Mouse (Mus musculus): ENCODE measurements around the gene Polr3g.
"Not testable (repeated sequence)": the region's sequence is repeated elsewhere in the genome, so short reads cannot be mapped to it uniquely, and the experiment has no call there.

Polr3g gene

DNA sequence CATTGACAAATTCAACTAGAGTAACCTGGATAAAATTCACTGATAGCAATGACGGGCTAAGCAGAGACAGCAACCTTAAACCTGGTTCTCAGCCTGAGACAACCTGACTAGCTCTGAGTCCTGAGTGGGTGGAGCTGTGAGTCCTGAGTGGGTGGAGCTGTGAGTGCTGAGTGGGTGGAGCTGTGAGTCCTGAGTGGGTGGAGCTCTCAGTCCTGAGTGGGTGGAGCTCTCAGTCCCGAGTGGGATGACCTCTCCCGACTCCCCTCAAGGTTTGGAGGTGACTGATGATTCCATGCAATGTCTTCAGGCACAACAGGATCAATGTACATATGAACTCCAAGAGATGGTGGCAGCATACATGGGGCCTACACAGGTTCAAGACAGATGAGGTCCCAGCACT is 21.2 kb downstream of the Polr3g start:
- no peak for DNase-seq (ENCODE audit: low spot score in 2 of 2)

DNA sequence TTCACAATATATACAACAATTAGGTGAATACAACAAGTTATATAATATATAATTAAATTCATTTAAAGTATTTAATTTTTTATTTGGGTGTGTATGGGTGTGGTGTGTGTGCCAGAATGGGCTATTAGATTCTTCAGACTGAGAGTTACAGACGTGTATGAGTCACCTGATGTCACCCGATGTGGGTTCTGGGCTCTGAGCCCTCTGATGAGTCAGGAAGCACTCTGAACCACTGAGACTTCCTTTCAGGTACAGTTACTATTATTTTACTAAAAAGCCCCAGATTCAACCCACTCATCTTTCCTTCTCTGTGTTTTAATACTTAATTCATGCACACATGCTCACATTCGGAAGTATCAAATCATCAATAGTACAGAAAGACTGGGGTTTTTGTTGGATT is 25.9 kb downstream of the Polr3g start:
- DNase-seq (ENCODE audit: low spot score in 2 of 2), result no peak

GRCm38 (mm10) chr13:81684258-81684657 is 26.6 kb downstream of the Polr3g start:
- DNase-seq (ENCODE audit: low spot score in 2 of 2), result no peak

DNA sequence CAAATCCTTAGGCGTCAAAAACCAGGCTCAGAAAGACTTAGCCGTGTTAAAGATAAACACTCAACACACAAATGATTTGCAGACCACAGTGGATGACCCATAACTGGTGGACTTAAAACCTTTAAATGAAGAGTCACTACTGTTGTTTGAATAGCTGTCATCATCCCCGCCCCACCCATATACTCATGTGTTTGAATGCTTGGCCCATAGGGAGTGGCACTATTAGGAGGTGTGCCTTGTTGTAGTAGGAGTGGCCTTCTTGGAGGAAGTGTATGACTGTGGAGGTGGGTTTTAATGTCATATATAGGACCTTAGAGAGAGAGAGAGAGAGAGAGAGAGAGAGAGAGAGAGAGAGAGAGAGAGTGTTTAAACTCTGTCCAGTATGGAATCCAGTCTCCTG is 27.7 kb downstream of the Polr3g start:
- no peak for DNase-seq (ENCODE audit: low spot score in 2 of 2)

DNA sequence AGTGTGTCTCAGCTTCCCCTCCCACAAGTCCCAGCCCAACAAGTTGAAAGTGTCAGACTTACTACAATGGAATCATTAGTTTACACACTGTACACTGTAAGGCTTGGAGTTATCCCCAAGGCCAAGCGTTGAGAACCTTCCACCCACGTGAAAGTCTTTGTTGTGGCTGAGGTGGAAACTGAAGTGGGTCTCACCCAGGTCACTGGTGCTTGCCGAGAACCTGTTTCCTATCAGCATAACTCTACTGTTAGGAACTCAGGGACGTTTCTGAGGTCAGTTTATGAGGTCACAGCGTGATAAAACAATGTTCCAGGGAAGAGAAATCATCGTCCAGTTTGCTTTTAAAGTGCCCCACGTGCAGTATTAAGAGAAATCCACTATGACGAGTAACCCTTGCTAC is 35.5 kb downstream of the Polr3g start:
- DNase-seq (ENCODE audit: low spot score in 2 of 2), result no peak

DNA sequence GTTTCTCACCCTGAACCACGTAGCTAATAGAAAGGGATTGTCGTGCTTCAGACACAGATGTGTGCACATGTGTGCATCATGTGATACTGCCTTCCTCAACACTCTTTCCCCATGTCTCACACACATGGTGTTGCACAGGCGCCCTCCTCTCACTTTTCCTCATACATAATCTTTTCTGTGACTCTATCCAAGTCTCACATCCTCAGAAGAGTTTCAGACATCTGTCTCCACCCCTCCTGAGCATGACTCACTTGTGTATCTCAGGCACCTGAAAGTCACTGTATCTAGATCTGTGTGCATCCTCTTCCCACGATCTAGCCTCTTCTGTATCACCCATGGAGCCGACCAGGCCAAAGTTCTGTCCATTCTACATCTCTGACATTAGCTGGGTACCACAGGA is 43.1 kb downstream of the Polr3g start:
- no peak for DNase-seq (ENCODE audit: low spot score in 2 of 2)

GRCm38 (mm10) chr13:81664331-81664698 is 46.5 kb downstream of the Polr3g start:
- no peak for DNase-seq (ENCODE audit: low spot score in 2 of 2)

- DNase-seq (ENCODE audit: low spot score in 2 of 2), result no peak
Observed at GRCm38 (mm10) chr13:81663566-81664330, 47.1 kb downstream of the Polr3g start.

DNA sequence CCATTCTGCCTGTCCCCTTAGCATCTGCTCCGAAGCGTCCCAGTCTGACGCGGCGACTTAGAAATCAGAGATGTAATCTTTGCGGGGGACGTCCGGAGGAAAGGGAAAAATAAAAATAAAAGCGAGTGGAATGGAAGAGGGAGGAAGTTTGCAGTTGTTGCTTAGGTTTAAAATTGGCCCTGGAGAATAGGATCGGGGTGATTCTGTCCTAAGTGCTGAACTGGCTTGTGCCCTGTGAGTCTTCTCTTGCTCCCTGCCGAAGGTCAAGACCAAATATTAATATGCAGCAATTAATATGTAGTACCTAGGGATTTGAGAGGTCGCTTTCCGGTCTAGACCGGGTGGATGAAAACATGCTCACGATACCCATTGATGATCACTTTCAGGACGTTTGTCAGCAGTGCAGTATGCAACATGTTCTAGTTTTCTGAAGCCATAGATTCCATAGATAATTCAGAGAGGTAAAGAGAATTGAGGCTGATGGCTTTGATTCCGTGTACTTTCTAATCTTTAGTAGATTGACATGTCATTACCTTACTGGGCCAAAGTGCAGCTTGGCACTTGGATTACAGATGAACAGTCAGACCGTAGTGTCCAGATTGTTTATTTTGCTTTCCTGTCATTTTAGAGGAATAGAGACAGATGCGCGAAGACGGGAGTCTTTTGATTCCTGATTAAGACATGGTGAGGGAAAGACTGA is 52.6 kb downstream of the Polr3g start:
- no peak for DNase-seq (ENCODE audit: low spot score in 2 of 2)

- DNase-seq (ENCODE audit: low spot score in 2 of 2), result peak; percentile 85 to 95
Observed at GRCm38 (mm10) chr13:81657351-81658052, 53.3 kb downstream of the Polr3g start, which contains the start of gene Lysmd3. Gene Lysmd3 (plus strand): TSS chr13:81657663.

DNA sequence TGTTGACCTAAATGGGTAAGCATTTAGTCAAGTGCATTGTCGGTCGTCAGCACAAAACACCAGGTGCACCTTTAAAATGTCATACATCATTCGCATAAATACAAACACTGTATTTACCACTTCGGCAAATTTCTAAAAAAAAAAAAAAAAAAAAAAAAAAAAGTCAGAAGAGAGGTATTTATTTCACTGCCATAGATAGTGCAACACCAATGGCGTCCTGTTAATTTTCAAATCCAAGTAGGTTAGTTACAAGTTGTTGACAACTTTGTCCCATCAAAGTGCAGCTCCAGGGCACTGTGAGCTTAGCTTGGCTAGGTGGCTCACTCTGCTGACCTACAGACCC is 53.8 kb downstream of the Polr3g start:
- DNase-seq (ENCODE audit: low spot score in 2 of 2), result no peak

DNA sequence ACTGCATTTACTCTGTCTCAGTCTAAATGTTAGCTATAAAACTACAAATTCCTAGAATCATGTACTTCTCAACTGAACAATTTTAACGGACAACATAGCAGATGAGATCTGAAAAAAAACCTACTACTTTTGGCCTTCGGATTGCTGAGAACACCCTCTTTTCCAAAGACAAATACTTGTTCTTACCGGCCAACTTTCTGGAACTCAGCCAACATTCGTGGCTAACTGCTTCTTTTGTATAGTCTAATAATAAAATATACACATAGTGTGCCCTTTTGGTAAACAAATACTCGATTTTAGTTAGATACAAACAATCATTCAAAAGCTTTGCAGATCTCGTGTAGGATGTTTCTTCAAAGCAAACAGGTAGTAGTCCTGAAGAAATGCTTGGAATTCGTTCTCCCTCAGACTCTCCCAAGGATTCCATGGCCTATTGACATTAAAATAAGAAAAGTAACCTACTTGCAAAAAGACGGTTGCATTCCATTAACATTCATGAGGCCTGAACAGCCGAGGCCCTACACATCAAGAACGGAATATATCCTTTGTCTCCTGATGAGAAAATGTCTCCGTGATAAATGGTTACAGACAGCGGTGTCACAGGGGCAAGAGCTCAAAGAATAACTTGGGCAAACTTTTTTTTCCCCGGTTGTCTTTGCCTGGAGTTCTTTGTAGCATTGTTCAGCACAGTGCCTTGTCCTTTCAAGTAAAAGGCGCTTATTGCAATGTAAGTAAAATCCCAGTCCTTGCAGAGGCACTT is 54.5 kb downstream of the Polr3g start:
- DNase-seq (ENCODE audit: low spot score in 2 of 2), result no peak

DNA sequence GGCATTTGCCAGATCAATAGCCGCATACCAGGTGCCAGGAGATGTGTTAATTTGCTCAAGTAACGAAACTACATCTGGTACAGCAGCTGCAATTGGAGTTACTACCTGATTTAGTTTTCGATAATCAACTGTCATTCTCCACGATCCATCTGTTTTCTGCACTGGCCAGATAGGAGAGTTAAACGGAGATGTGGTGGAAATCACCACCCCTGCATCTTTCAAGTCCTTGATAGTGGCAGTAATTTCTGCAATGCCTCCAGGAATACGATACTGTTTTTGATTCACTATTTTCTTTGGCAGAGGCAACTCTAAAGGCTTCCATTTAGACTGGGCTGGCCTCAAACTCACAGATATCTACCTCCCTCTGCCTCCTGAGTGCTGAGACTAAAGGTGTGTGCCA is 60.4 kb downstream of the Polr3g start:
- not testable (repeated sequence) for DNase-seq (ENCODE audit: low spot score in 2 of 2)

GRCm38 (mm10) chr13:81646348-81646747 is 64.5 kb downstream of the Polr3g start:
- DNase-seq (ENCODE audit: low spot score in 2 of 2), result no peak

DNA sequence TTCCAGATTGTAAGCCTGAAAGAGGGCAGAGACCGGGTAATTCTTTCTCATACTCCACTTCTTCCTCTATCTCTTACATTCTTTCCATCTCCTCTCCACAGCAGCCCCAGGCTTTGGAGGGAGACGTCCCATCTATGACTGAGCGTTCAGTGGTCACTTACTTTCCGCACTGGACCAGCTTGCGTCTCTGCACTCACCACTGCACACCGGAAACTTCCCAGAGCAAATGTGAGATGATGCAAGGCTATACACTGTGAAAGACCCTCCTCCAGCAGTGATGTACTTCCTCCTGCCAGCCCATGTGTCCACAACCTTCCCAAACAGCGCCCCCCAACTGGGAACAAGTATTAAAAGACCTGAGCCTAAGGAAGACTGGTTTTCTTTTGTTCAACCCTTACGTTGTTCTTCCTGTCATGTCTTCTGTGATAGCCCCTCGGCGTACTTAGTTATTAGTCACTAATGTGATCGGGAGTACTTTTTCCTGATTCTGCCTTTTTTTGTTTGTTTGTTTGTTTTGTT is 66.7 kb downstream of the Polr3g start:
- no peak for DNase-seq (ENCODE audit: low spot score in 2 of 2)

- DNase-seq (ENCODE audit: low spot score in 2 of 2), result no peak
Observed at GRCm38 (mm10) chr13:81642491-81643149, 68.2 kb downstream of the Polr3g start.

- peak; percentile 40 to 78 for DNase-seq (ENCODE audit: low spot score in 2 of 2)
Observed at GRCm38 (mm10) chr13:81641289-81642045, 69.3 kb downstream of the Polr3g start.

DNA sequence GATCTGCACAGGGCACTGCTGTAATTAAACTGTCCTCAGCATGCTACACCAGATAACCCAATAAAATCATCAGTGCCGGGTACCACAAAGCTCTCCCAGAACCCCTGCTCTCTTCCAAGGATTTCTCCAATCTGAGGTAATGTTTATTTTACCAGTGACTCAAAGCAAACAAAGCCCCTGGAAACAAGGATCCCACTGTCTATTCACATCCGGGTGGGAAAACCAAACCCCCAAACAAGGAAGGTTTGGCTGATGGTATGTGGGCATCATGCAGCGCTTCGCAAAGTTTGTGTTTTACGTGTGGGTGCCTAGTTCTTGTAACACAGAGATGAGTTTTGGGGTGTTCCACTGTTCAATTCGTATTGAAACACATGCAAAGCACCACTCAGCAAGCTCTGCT is 69.9 kb downstream of the Polr3g start:
- no peak for DNase-seq (ENCODE audit: low spot score in 2 of 2)

DNA sequence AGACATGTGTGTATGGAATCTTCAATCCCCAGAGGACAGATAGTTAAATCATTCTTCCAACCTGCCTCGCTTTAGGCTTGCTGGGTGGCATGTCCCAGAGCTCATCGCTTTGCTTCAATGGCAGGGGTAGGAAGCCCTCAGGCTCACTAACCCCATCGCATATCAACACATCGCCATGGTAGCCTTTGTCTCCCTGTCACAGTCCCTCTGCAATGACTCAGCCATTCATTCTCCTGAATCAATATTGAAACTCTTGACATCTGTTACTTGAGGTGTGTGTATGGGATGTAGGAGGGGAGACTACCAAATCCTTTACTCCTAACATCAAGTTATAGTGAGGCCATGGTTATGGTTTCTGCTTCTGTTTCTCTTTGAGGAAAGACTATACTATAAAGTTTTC is 71.2 kb downstream of the Polr3g start:
- no peak for DNase-seq (ENCODE audit: low spot score in 2 of 2)

DNA sequence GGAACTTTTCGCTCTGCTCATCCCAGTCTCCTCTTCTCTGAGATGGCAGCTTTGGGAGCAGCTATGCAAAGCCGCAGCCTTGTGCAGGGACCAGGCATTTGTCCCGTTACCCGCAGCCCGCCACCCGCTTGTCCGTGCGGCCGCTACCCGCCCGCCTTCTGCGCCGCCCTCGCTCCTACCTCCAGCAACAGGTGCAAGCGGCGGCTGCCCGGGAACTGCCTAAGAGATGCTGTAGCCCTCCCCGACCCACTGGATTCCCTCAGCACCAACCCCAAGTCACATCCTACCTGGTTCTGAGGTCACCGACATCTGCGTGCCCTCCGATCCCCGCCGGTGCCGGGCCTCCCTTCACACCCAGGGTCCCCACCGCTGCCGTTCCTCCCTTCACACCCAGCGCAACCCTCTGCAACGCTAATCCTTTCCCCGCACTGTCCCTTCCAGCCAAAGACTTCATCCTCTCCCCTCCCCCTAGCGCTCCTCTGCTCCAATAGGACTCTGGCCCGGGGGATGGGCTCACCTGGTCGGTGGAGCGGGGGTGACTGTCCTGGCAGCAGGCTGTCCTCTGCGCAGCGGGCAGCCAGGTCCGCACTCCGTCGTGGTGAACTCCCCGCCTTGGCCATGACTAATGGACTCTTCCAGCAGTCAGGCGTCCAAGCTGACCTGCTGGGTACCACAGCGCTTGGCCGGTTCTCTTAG is 77.9 kb downstream of the Polr3g start, which contains the start of gene Adgrv1:
TSS of gene Adgrv1 (minus strand) at position 435 of the 696 bp plus-strand sequence.
- DNase-seq (ENCODE audit: low spot score in 2 of 2), result no peak
